Mouse (Mus musculus) liver, adult (tissue): ENCODE measurements at regions not wholly inside any gene's neighbourhood (a gene's known extent, or its start where the extent isn't known, plus 50 kb on each side); places are given as distances from the start of the nearest gene placed in this dataset.

Source experiments
- GATA4 ChIP-seq: IDR thresholded peaks from 2 replicates; pipeline ENCODE4 v1.6.1; 2014; ENCODE audit warnings: mild to moderate bottlenecking, low read length; ENCODE audit not compliant: insufficient replicate concordance

DNA sequence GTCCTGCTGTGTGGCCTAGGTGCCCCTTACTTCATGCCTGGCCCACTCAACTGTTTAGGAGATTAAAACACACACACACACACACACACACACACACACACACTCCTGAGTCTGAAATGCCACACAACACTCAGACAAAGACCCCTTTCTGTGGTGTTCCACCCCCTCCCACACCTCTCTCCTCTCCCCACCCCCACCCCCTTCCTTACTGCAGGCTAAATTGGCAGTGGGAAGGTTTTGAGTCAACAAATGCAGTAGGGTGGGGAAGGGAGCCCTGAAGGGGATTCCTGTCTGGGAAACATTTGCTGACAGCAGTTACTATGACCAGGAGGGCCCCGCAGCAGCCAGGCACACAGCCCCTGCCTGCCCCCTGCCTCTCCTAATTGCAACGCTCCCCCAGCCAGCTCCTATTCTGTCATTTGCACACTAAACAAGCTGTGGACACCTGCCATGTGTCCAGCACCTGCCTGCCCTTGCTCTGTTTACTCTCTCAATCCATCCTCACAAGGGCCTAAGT lies 69.5 kb downstream of the Ephb3 start:
- no peak for TF ChIP-seq GATA4

GRCm38 (mm10) chr16:21277789-21278342 lies 73.3 kb downstream of the Ephb3 start:
- no peak for TF ChIP-seq GATA4

DNA sequence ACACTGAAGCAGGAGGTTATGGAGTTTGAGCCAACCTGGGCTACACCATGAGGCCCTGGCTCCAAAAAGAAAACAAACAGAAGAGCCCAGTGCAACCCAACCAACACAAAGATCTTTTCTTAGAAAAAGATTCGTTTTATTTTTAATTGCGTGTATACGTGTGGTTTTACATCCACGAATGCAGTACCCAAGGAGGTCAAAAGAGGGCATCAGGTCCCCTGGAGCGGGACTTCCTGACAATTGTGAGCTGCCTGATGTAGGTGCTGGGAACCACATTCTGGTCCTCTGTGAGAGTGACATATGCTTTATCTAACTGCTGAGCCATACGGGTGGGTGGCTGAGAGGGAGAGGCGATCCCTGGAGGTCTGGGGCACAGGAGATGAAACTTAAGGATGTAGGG lies 73.8 kb downstream of the Ephb3 start:
- no peak for TF ChIP-seq GATA4

DNA sequence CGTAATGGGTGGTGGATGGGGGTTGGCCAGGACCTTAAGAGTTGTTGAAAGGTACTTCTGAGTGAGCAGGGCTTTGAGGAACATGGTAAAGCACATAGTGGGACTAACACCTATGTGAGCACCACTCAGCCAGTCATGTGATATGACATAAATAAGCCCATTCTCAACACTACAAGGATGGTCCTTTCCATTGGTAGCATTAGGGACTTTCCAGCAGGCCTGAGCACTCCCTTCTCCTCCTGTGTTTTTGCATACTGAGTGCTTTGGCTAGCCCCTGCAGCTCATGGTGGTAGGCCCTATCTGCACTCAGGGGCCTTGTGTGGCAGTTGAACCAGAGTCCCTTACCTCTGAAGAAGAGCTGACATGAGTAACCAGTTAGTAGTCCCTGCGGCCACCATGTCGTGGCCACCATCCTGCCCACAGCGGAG lies 75.7 kb downstream of the Ephb3 start:
- TF ChIP-seq GATA4: no peak

- no peak for TF ChIP-seq GATA4
Observed at GRCm38 (mm10) chr16:21281958-21282730, 77.6 kb downstream of the Ephb3 start.

- TF ChIP-seq GATA4: no peak
Observed at GRCm38 (mm10) chr16:21286099-21286498, 81.5 kb downstream of the Ephb3 start.

DNA sequence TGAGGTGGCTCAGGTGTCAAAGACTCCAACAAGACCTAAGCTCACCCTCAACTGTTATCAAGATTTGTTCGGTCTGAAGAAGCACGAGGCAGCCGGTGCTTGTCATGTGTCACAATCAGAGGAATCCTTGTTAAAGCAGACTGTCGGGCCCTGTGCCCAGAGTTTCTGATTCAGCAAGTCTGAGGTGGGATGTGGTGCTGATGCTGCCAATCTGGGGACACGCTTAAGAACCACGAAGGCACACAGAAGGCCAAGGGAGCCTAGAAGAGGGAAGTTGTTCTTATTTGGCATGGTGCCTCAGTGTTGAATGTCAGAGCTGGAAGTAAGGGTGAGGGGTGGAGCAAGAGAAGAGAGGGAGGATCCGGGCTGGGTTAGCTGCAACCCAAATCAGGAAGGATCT lies 85.0 kb downstream of the Ephb3 start:
- no peak for TF ChIP-seq GATA4

DNA sequence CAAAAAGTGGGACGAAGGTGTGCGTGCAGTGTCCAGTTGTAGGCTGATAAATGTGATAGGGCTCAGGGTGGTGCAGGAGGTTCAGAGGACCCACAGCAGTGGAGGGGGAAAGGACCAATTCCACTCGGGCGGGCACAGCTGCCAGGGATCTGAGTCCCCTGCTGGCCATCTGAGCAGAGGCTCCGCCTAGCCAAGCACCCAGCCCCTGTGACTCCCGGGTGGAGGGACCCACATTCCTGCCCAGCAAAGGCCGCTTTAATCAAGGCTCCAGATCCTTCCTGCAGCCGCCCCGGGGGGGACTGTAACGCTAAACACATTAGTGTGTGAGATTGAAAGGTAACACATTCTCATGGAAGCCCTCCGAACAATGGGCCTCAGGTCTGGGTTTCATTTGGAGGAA lies 88.5 kb downstream of the Ephb3 start:
- TF ChIP-seq GATA4: no peak

DNA sequence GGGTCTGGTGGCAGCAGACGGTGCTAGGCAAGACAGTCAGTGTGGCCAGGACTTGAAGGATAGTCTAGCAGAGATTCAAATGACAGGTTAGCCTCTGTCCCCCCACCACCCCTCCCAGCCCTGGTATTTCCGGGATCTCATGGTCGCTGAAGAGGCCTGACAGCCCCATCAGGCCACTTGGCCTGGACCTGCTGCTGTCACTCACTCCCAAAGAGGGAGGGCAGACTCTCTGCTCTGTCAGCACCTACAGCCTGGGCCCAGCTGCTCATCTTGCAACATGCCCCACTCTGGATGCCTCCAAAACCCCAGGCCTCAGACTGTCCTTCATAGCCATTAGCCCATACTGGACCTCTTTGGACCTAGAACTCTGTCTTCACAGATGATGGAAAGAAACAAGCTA lies 89.0 kb downstream of the Ephb3 start:
- no peak for TF ChIP-seq GATA4

- TF ChIP-seq GATA4: no peak
Observed at GRCm38 (mm10) chr16:21294677-21295411, 90.3 kb downstream of the Ephb3 start.

- no peak for TF ChIP-seq GATA4
Observed at GRCm38 (mm10) chr16:21295956-21296733, 91.6 kb downstream of the Ephb3 start.

GRCm38 (mm10) chr16:21296786-21297185 lies 92.2 kb downstream of the Ephb3 start:
- TF ChIP-seq GATA4: no peak

GRCm38 (mm10) chr16:21298866-21299265 lies 94.3 kb downstream of the Ephb3 start:
- no peak for TF ChIP-seq GATA4

- TF ChIP-seq GATA4: no peak
Observed at GRCm38 (mm10) chr16:21305859-21306258, 101.3 kb downstream of the Ephb3 start.

- no peak for TF ChIP-seq GATA4
Observed at GRCm38 (mm10) chr16:21308513-21308912, 104.0 kb downstream of the Ephb3 start.
